Mouse (Mus musculus) heart, adult 2 months (tissue): ENCODE results near the gene Alpi.

Experiments used
- CTCF ChIP-seq: fragments of 200-600 bp; IDR thresholded peaks from 2 replicates; pipeline ENCODE4 v1.8.1; 2022; ENCODE audit warnings: antibody characterized with exemption, mild to moderate bottlenecking, moderate library complexity
- EP300 ChIP-seq: fragments of 200-500 bp; IDR thresholded peaks from 2 replicates; pipeline ENCODE4 v1.6.1; 2011; ENCODE audit warnings: low read depth, low read length, control low read depth; ENCODE audit not compliant: insufficient read depth
- POLR2A ChIP-seq: fragments of 200-500 bp; IDR thresholded peaks from 2 replicates; pipeline ENCODE4 v1.6.1; 2011; ENCODE audit warnings: mild to moderate bottlenecking, low read depth, low read length, control low read depth; ENCODE audit not compliant: insufficient read depth

DNA sequence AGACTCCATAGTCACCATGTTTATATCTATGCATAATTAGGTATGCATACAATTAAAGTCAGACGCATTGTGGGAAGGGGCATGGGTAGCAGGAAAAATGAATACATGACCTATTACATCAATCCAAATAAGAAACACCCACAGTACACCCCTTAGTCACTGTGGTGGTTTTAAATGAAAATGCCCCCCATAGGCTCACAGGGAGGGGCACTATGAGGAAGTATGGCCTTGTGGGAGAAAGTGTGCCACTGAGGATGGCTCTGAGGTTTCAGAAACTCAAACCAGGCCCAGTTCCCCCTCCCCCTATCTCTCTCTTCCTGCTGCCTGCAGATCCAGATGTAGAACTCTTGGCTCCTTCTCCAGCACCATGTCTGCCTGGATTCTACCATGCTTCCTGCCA lies 2.5 kb upstream of the Alpi start:
- TF ChIP-seq CTCF = no peak
- no peak for TF ChIP-seq POLR2A
- no peak for TF ChIP-seq EP300
